Mouse (Mus musculus): ENCODE measurements around the gene Ern1.
"Not testable (repeated sequence)": the region's sequence is repeated elsewhere in the genome, so short reads cannot be mapped to it uniquely, and the experiment has no call there.

Ern1 gene

GRCm38 (mm10) chr11:106480530-106480885 is 7.1 kb downstream of the Ern1 start:
- no peak for DNase-seq (ENCODE audit: low spot score)

DNA sequence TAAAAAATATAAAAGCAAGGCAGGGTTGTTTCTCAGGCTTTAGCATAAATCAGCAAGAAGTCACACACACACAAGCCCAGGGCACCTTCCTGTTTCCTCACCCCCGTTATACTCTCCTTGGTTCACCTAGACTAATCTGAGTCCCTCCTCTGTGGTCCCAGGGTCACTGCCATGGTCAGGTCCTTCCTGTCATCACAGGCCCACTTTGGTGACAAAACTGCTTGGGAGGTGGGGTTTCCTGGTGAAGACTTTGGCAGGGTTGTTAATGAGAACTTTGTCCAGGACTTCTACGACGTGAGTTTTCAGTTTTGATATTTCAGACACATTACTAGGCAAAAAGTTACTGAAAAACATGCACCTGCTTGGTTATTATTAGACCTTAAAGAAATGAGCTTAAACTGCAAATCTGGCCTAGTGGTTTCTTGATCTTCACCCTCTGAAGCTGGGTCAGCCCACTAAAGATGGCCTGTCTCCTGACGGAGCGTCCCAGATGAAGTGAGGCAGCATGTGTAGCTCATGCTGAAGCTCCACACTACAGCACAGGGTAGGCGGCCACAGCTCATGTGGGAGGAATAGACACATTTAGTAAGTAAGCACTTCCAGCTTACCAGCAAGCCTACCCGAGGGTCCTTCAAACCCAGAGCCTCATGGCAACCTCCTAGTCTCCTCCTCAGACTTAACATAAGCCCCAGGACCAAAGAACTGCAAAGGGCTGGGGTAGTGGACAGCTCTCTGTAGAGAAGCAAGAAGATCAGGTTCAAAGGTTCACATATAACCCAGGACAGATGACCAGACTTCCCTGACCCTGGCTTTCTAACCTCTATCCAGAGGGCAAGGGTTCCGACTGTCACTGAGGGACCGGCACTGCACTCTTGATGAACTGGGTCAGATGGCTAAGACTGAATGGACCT is 7.8 kb downstream of the Ern1 start:
- DNase-seq (ENCODE audit: low spot score): no peak

DNA sequence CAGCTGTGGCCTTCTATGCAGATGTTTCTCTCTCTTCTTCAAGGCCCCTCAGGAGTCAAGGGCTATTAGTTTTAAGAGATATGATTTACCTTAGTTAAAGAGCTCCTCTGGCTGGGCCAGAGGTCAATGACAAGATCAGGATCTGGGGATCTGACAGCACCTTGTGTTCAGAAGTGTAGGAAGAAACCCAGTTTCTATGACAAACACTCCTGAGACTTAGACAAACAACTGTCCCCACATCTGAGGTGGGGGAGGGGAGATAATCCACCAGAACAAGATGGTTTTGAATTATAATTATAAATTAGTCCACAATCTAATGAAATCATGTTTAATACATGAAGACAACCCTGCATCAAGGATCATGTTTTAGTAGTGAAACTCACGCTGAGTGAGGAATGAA is 8.9 kb downstream of the Ern1 start:
- DNase-seq (ENCODE audit: low spot score): no peak

- DNase-seq (ENCODE audit: low spot score): no peak
Measured at GRCm38 (mm10) chr11:106477505-106478160, 10.0 kb downstream of the Ern1 start.

GRCm38 (mm10) chr11:106475309-106475708 is 12.3 kb downstream of the Ern1 start:
- no peak for DNase-seq (ENCODE audit: low spot score)

DNA sequence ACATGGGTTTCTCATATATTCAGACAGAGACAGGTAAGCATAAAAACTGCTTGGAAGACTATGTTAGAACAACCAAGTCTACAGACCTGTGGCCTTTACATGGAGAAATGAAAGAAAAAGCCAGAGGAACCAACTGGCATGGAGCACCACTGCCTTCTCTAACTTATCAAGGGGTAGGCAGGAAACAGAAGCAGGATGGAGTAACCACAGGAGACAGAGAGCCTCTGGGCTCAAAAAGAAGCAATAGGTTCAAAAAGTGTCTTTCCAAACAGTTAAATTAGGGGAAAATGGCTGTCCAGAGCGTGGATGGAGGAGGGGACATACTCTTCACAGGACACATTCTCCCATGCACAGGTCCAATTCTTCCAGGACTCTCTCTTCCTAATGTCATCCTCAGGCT is 16.0 kb downstream of the Ern1 start:
- DNase-seq (ENCODE audit: low spot score): no peak

- no peak for DNase-seq (ENCODE audit: low spot score)
Measured at GRCm38 (mm10) chr11:106468509-106468908, 19.1 kb downstream of the Ern1 start.

DNA sequence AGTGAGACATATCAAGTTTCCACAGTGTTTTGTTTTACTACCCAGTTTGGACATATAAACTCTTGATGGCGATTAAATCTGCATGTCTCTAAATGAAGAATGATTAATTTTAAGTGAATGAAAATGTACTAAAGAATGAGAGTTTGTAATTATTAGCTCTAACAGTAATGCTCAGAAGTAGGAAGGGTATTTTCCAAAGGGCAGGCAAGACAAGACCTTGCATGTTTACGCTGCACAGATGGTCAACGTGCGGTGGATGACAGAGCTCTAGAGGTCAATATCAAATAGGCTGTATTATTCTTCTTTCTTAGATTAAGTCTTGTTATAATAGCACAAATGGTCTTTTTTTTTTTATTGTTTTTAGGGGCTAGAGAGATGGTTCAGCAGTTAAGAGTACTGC is 21.7 kb downstream of the Ern1 start:
- no peak for DNase-seq (ENCODE audit: low spot score)

GRCm38 (mm10) chr11:106465545-106465903 is 22.1 kb downstream of the Ern1 start:
- no peak for DNase-seq (ENCODE audit: low spot score)

GRCm38 (mm10) chr11:106464681-106465544 is 22.7 kb downstream of the Ern1 start:
- DNase-seq (ENCODE audit: low spot score): no peak

GRCm38 (mm10) chr11:106463845-106464244 is 23.8 kb downstream of the Ern1 start:
- DNase-seq (ENCODE audit: low spot score): no peak

- DNase-seq (ENCODE audit: low spot score): no peak
Measured at GRCm38 (mm10) chr11:106462309-106462708, 25.3 kb downstream of the Ern1 start.

GRCm38 (mm10) chr11:106461145-106461932 is 26.3 kb downstream of the Ern1 start:
- no peak for DNase-seq (ENCODE audit: low spot score)

GRCm38 (mm10) chr11:106460671-106461070 is 27.0 kb downstream of the Ern1 start:
- DNase-seq (ENCODE audit: low spot score): no peak

- no peak for DNase-seq (ENCODE audit: low spot score)
Measured at GRCm38 (mm10) chr11:106458540-106458939, 29.1 kb downstream of the Ern1 start.

DNA sequence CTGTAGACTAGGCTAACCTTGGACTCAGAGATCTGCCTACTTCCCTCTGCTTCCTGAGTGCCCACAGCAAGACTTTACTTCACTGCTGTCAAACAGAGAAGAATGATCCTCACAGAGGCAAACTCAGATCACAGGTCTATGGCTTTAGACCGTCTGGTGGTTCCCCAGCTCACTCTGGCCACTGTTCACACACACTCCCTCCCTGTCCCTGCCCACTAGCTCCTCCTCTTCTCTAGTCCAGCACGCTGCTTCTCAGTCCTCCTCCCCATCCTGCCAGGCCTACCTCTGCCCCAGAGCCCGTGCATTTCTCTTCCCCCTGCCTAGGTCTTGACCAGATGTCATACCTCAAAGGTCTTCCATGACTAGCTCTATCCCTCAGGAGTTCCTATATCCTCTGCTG is 44.0 kb downstream of the Ern1 start:
- no peak for DNase-seq (ENCODE audit: low spot score)

DNA sequence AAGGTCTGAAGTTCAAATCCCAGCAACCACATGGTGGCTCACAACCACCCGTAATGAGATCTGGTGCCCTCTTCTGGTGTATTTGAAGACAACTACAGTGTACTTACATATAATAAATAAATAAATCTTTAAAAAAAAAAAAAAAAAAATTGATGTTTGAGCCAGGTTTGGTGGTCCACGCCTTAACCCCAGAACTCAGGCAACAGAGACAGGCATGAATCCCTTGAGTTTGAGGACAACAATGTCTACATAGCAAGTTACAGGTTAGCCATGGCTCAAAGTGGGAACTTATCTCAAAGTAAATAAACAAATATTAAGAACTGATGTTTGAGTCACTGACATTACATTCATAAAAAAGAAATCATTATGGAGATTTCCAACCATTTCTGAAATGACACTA is 45.1 kb downstream of the Ern1 start:
- DNase-seq (ENCODE audit: low spot score): not testable (repeated sequence)

GRCm38 (mm10) chr11:106440318-106440717 is 47.3 kb downstream of the Ern1 start:
- no peak for DNase-seq (ENCODE audit: low spot score)

- no peak for DNase-seq (ENCODE audit: low spot score)
Measured at GRCm38 (mm10) chr11:106439355-106439754, 48.3 kb downstream of the Ern1 start.

- no peak for DNase-seq (ENCODE audit: low spot score)
Measured at GRCm38 (mm10) chr11:106438524-106439177, 49.0 kb downstream of the Ern1 start.

- no peak for DNase-seq (ENCODE audit: low spot score)
Measured at GRCm38 (mm10) chr11:106437543-106437942, 50.1 kb downstream of the Ern1 start.
